Mouse (Mus musculus) liver, adult 10 weeks (tissue): Measurements from ENCODE around the gene Gm28919. TPM values are rescaled to one million over a fixed set of nuclear protein-coding genes. Genes with fewer than 3 reads are reported as not detected.

Source experiments
- polyA plus RNA-seq: library from polyadenylated mRNA; stranded (reverse); fragments of 350-450 nt; fragmentation: Illumina TruSeq; extraction: RNeasy Lipid Tissue Mini Kit (QIAGEN cat#74804); gene quantifications from one replicate; pipeline ENCODE4 v1.2.3, GENCODE M21; 2014; ENCODE audit warnings: low read depth, low replicate concordance

Gene Gm28919
- not detected for polyA plus RNA-seq

GRCm38 (mm10) chrY:6583246-6583645 is at the start of gene Gm28919:
Gene Gm28919, plus strand, starts transcription at chrY:6583546.

Other genes starting within 250 kb of the Gm28919 start
- not detected for gene Gm21719, start 99.3 kb downstream of the Gm28919 start, polyA plus RNA-seq